Mouse (Mus musculus) testis, adult 2 months (tissue): ENCODE data around the gene Cmtm3.

Source experiments
- CTCF ChIP-seq: fragments of 200-500 bp; IDR thresholded peaks from 2 replicates; pipeline ENCODE4 v1.5.1; 2012; ENCODE audit warnings: low read depth, mild to moderate bottlenecking, inconsistent platforms, low read length, moderate library complexity; ENCODE audit not compliant: control insufficient read depth, insufficient read depth, insufficient replicate concordance
- POLR2A ChIP-seq: fragments of 200-500 bp; IDR thresholded peaks from 2 replicates; pipeline ENCODE4 v1.6.1; 2012; ENCODE audit warnings: low read depth, mild to moderate bottlenecking, inconsistent platforms, low read length, moderate library complexity; ENCODE audit not compliant: control insufficient read depth

DNA sequence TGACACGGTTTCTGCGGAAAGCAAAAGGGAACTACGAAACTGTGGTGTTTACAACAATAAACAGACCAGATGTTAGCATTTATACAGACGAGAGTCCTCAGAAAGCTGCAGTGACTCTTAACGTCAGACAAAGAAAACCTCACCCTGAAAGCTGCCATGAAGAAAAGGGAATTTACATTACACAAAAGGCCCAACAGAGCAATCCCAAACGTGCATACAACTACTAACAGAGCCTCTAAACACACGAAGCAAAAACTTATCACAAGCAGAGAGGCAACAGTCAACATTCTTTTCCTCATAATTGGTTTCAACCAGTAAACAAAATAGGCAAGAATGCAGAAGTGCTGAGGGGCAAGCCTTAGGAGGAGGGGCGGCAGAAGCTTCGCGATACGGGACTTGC is 37.5 kb downstream of the Cmtm3 start:
- TF ChIP-seq CTCF (no peak), POLR2A (no peak)
